Comparison of ENCODE assay signal across 10 mouse cellular contexts in the genomic region with DNA sequence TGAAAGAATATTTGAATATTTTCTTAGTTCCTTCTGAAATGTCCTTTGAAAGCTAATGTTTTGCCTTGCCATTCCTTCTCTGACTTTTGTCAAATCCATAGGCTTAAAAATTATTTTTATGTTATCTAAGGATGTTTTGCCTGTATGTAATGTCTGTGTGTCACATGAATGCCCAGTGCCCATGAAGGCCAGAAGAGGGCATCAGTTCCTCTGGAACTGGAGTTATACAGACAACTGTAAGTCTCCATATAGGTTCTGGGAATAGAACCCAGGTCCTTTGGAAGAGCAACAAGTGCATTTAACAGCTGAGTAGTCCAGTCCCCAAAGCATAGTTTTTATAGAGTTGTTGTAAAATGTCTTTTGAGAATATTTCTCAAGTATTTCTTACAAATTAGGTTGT. TPM values are rescaled to one million over a fixed set of nuclear protein-coding genes. Genes with fewer than 3 reads are reported as not detected.
DNase-seq lines count a peak whose midpoint lies in the region; ATAC-seq and TF ChIP-seq lines count a peak whose summit lies in the region.
"Had no signal": no experiment of that assay in that cellular context is flagged by ENCODE, and none has a peak within 500 bp of the region (broad histone marks: within the 10 kb centered on the region; RNA-seq: fewer than 3 reads in every experiment).

No protein-coding gene starts in this region.

- H3K9me3 ChIP-seq in heart, postnatal 0 days (replicated peaks; ENCODE audit: control insufficient read depth, low read length) = no peaks in the 10 kb centered on the region
- no peaks in the 10 kb centered on the region for H3K9me3 ChIP-seq in stomach, postnatal 0 days (ENCODE audit: control insufficient read depth, low read length)
- H3K9me3 ChIP-seq: midbrain, embryonic 12.5 days had no signal

- no peaks in the 10 kb centered on the region for H3K36me3 ChIP-seq in heart, postnatal 0 days (replicated peaks; ENCODE audit: control insufficient read depth, insufficient read depth, low read length)
- H3K36me3 ChIP-seq in stomach, postnatal 0 days (ENCODE audit: control insufficient read depth, insufficient read depth, low read length) = no peaks in the 10 kb centered on the region
- H3K36me3 ChIP-seq: midbrain, embryonic 12.5 days had no signal

- H3K9ac ChIP-seq in heart, postnatal 0 days (replicated peaks; ENCODE audit: low read depth, low read length) = no peak overlapping the region
- H3K9ac ChIP-seq in stomach, postnatal 0 days (ENCODE audit: low read length) = no peak overlapping the region
- H3K9ac ChIP-seq: midbrain, embryonic 12.5 days had no signal

- no peak overlapping the region for H3K4me3 ChIP-seq in heart, postnatal 0 days (ENCODE audit: low read depth, low read length)
- H3K4me3 ChIP-seq in stomach, postnatal 0 days (ENCODE audit: low read depth, low read length) = no peak overlapping the region
- H3K4me3 ChIP-seq: midbrain, embryonic 12.5 days had no signal

- H3K27ac ChIP-seq in heart, postnatal 0 days (ENCODE audit: low read depth) = no peak overlapping the region
- H3K27ac ChIP-seq in stomach, postnatal 0 days (replicated peaks) = no peak overlapping the region
- H3K27ac ChIP-seq: midbrain, embryonic 12.5 days had no signal

- no peak overlapping the region for H3K4me2 ChIP-seq in heart, postnatal 0 days (ENCODE audit: low read depth, low read length)
- H3K4me2 ChIP-seq in stomach, postnatal 0 days (replicated peaks; ENCODE audit: low read depth) = no peak overlapping the region
- H3K4me2 ChIP-seq: midbrain, embryonic 12.5 days had no signal

- TF ChIP-seq CTCF in heart, postnatal 0 days (IDR thresholded peaks at IDR 0.05; ENCODE audit: low read depth) = peak; percentile 22; the same call in 1 of the 2 replicates
- peak; percentile 55 for TF ChIP-seq CTCF in stomach, postnatal 0 days (IDR thresholded peaks at IDR 0.05; ENCODE audit: low read depth)

- no peaks in the 10 kb centered on the region for H3K4me1 ChIP-seq in heart, postnatal 0 days (ENCODE audit: control insufficient read depth, insufficient read depth)
- H3K4me1 ChIP-seq in stomach, postnatal 0 days (replicated peaks; ENCODE audit: control insufficient read depth, insufficient read depth) = no peaks in the 10 kb centered on the region
- H3K4me1 ChIP-seq: midbrain, embryonic 12.5 days had no signal

- no peak for TF ChIP-seq EP300 in heart, postnatal 0 days (IDR thresholded peaks at IDR 0.05; ENCODE audit: low read depth)
- no peak for TF ChIP-seq EP300 in stomach, postnatal 0 days (optimal IDR thresholded peaks at IDR 0.05)

- DNase-seq in heart, postnatal 0 days (ENCODE audit: low spot score) = no peak
- DNase-seq in heart, postnatal 14 days = no peak
- DNase-seq in thymus, postnatal 0 days (ENCODE audit: low spot score) = peak; percentile 14
- no peak for DNase-seq in thymus, adult 18-20 months
- peak; percentile 19 for DNase-seq in c-Kit-positive CD71-positive TER-119-positive erythroid progenitor cells, embryonic 14.5 days (ENCODE audit: low spot score)
- no peak for DNase-seq in stomach, postnatal 0 days (ENCODE audit: low spot score)
- DNase-seq in cerebellum, adult 11-12 months = no peak
- DNase-seq in left cerebral cortex, postnatal 14 days (ENCODE audit: low spot score in 2 of 2) = no peak
- DNase-seq: gastrocnemius, postnatal 25 days had no signal

- H3K27me3 ChIP-seq in heart, postnatal 0 days (ENCODE audit: control insufficient read depth, insufficient read depth, low read length) = no peaks in the 10 kb centered on the region
- no peaks in the 10 kb centered on the region for H3K27me3 ChIP-seq in stomach, postnatal 0 days (ENCODE audit: control insufficient read depth, insufficient read depth, low read length)
- H3K27me3 ChIP-seq: midbrain, embryonic 12.5 days had no signal

- intact Hi-C loops in heart, postnatal 14 days (cut with DNase I) = loop anchor here (10.0 kb wide), 1 partner anchor 73 kb away; a partner anchor contains a TSS
- intact Hi-C loops in left cerebral cortex, postnatal 14 days (cut with DNase I) = no loop called here

- ATAC-seq in heart, postnatal 0 days (ENCODE audit: insufficient read depth, low read depth) = no peak
- no peak for ATAC-seq in stomach, postnatal 0 days (ENCODE audit: low FRiP score, low TSS enrichment)

RNA-seq across cellular contexts. Expression of a gene that starts 15.0 kb away (rescaled TPM):
- not detected in 2 replicates for total RNA-seq in heart, postnatal 0 days (2014; rRNA removed; ENCODE audit: low replicate concordance)
- polyA plus RNA-seq in heart, postnatal 0 days (2015; fragmentation: Nextera tagmentation; extraction: Ambion mirVana) = 0.22 and 0.52 TPM in 2 replicates
- not detected for total RNA-seq in heart, postnatal 14 days (2021)
- 0.36 and 0.52 TPM in 2 replicates for polyA plus RNA-seq in thymus, postnatal 0 days (2015; fragmentation: Nextera tagmentation; extraction: Ambion mirVana)
- 0.30 and 0.42 TPM in 2 replicates for polyA plus RNA-seq in stomach, postnatal 0 days (2015; fragmentation: Nextera tagmentation; extraction: Ambion mirVana)
- not detected for total RNA-seq in left cerebral cortex, postnatal 14 days (2021)
- total RNA-seq: gastrocnemius, postnatal 25 days had no signal

RNA-seq across cellular contexts. Expression of a gene that starts 36.6 kb away (rescaled TPM):
- total RNA-seq in heart, postnatal 0 days (2014; rRNA removed; ENCODE audit: low replicate concordance) = 4.1 and 16.0 TPM in 2 replicates
- polyA plus RNA-seq in heart, postnatal 0 days (2015; fragmentation: Nextera tagmentation; extraction: Ambion mirVana) = 17.0 and 18.9 TPM in 2 replicates
- 10 to 100 TPM; 10.3 to 10.7 TPM for total RNA-seq in heart, postnatal 14 days (2021)
- 28.1 and 30.0 TPM in 2 replicates for polyA plus RNA-seq in thymus, postnatal 0 days (2015; fragmentation: Nextera tagmentation; extraction: Ambion mirVana)
- 18.6 and 21.6 TPM in 2 replicates for polyA plus RNA-seq in stomach, postnatal 0 days (2015; fragmentation: Nextera tagmentation; extraction: Ambion mirVana)
- total RNA-seq in left cerebral cortex, postnatal 14 days (2021) = 10 to 100 TPM; 15.8 to 16.3 TPM

RNA-seq across cellular contexts. Expression of a gene that starts 38.2 kb away (rescaled TPM):
- total RNA-seq in heart, postnatal 0 days (2014; rRNA removed; ENCODE audit: low replicate concordance) = 27.1 and 29.8 TPM in 2 replicates
- 12.9 and 13.7 TPM in 2 replicates for polyA plus RNA-seq in heart, postnatal 0 days (2015; fragmentation: Nextera tagmentation; extraction: Ambion mirVana)
- total RNA-seq in heart, postnatal 14 days (2021) = 10 to 100 TPM; 17.4 TPM
- polyA plus RNA-seq in thymus, postnatal 0 days (2015; fragmentation: Nextera tagmentation; extraction: Ambion mirVana) = 3.2 and 4.9 TPM in 2 replicates
- 9.1 and 10.0 TPM in 2 replicates for polyA plus RNA-seq in stomach, postnatal 0 days (2015; fragmentation: Nextera tagmentation; extraction: Ambion mirVana)
- total RNA-seq in left cerebral cortex, postnatal 14 days (2021) = 10 to 100 TPM; 15.3 to 17.3 TPM

Comparison
In these comparisons a context has a peak if more than half of its experiments do, and no peak if none do; other contexts are left out.
1. DNase-seq: peak in thymus, postnatal 0 days (single experiment) and c-Kit-positive CD71-positive TER-119-positive erythroid progenitor cells, embryonic 14.5 days (single experiment); none in heart, postnatal 0 days (single experiment), heart, postnatal 14 days (0 of 2), thymus, adult 18-20 months (0 of 2), stomach, postnatal 0 days (single experiment), cerebellum, adult 11-12 months (single experiment) and left cerebral cortex, postnatal 14 days (0 of 2).